Mouse (Mus musculus): Measurements from ENCODE around the gene Tada3. TPM values are rescaled to one million over a fixed set of nuclear protein-coding genes. Genes with fewer than 3 reads are reported as not detected.
"Not testable (repeated sequence)": the region's sequence is repeated elsewhere in the genome, so short reads cannot be mapped to it uniquely, and the experiment has no call there.

The Tada3 gene
- total RNA-seq, 2 experiments from 2014 or later: 22.0 to 23.5 TPM

- intact Hi-C loops (cut with DNase I): no loop called here
- DNase-seq: no peak
These were observed 30.8 kb downstream of the Tada3 start for GRCm38 (mm10) chr6:113346897-113347296.

GRCm38 (mm10) chr6:113344321-113344720, 33.4 kb downstream of the Tada3 start:
- intact Hi-C loops (cut with DNase I): loop anchor here (5.0 kb wide), 1 partner anchor 123 kb away; no protein-coding TSS in a partner anchor
- peak; percentile 84 to 86 for DNase-seq

GRCm38 (mm10) chr6:113343177-113344092, 34.2 kb downstream of the Tada3 start, which contains the start of gene Camk1:
TSS of gene Camk1 (minus strand) at chr6:113343984.
- peak; percentile 85 to 89 for DNase-seq
- intact Hi-C loops (cut with DNase I): loop anchor here (5.0 kb wide), 1 partner anchor 124 kb away; no protein-coding TSS in a partner anchor

GRCm38 (mm10) chr6:113342297-113342696, 35.4 kb downstream of the Tada3 start:
- intact Hi-C loops (cut with DNase I): loop anchor here (5.0 kb wide), 1 partner anchor 125 kb away; no protein-coding TSS in a partner anchor
- DNase-seq: no peak

GRCm38 (mm10) chr6:113341574-113341973, 36.1 kb downstream of the Tada3 start:
- intact Hi-C loops (cut with DNase I): loop anchor here (5.0 kb wide), 1 partner anchor 126 kb away; no protein-coding TSS in a partner anchor
- no peak for DNase-seq

- intact Hi-C loops (cut with DNase I): no loop called here
- DNase-seq: peak; percentile 62 to 64
These were observed 40.6 kb downstream of the Tada3 start for GRCm38 (mm10) chr6:113336852-113337620.

GRCm38 (mm10) chr6:113334216-113334615, 43.5 kb downstream of the Tada3 start:
- no peak for DNase-seq
- intact Hi-C loops (cut with DNase I): loop anchor here (2.0 kb wide), 1 partner anchor 43 kb away; the partner anchor contains the start of gene Tada3

GRCm38 (mm10) chr6:113333137-113333950, 44.3 kb downstream of the Tada3 start:
- intact Hi-C loops (cut with DNase I): no loop called here
- DNase-seq: peak; percentile 63 to 72

GRCm38 (mm10) chr6:113332734-113333133, 44.9 kb downstream of the Tada3 start:
- intact Hi-C loops (cut with DNase I); DNase-seq: not testable (repeated sequence)

GRCm38 (mm10) chr6:113331721-113332120, 46.0 kb downstream of the Tada3 start:
- intact Hi-C loops (cut with DNase I): no loop called here
- no peak for DNase-seq

- intact Hi-C loops (cut with DNase I): no loop called here
- DNase-seq: no peak
These were observed 47.1 kb downstream of the Tada3 start for GRCm38 (mm10) chr6:113330547-113330946.

GRCm38 (mm10) chr6:113329396-113329795, 48.3 kb downstream of the Tada3 start:
- intact Hi-C loops (cut with DNase I): no loop called here
- DNase-seq: no peak

- DNase-seq: peak; percentile 99
- intact Hi-C loops (cut with DNase I): loop anchor here (1.0 kb wide), 1 partner anchor 19 kb away; the partner anchor contains the start of gene Brpf1
These were observed 51.0 kb downstream of the Tada3 start, which contains the start of gene Ogg1 for GRCm38 (mm10) chr6:113326533-113327315. TSS of gene Ogg1 (plus strand) at chr6:113326972.

Small RNAs within 50 kb of the gene (microRNA-seq; reads per million reads assigned to microRNA genes)
- 0 reads per million in 2 experiments for gene Gm24387

Other genes with a start within 250 kb of the Tada3 start
- gene Lhfpl4, start 182.5 kb downstream of the Tada3 start, total RNA-seq (2021): under 1 TPM; 0.41 to 0.47 TPM
- 10 to 100 TPM; 15.5 to 16.1 TPM for gene Mtmr14, start 140.0 kb downstream of the Tada3 start, total RNA-seq (2021)
- not detected for gene Cpne9, start 95.6 kb downstream of the Tada3 start, total RNA-seq (2021)
- gene Brpf1, start 70.7 kb downstream of the Tada3 start, total RNA-seq (2021): 10 to 100 TPM; 20.1 to 21.8 TPM
- gene Ogg1, start 50.9 kb downstream of the Tada3 start, total RNA-seq (2021): 1 to 10 TPM; 7.1 to 7.2 TPM
- gene Camk1, start 33.9 kb downstream of the Tada3 start, total RNA-seq (2021): 10 to 100 TPM; 67.2 to 76.7 TPM
- 100 to 1,000 TPM; 124 to 138 TPM for gene Arpc4, start 232 bp upstream of the Tada3 start, total RNA-seq (2021)
- 1 to 10 TPM in 1 of 2 experiments, under 1 TPM in 1; 0.92 to 2.2 TPM for gene Ttll3, start 11.4 kb upstream of the Tada3 start, total RNA-seq (2021)
- 10 to 100 TPM in 1 of 2 experiments, 1 to 10 TPM in 1; 8.9 to 14.3 TPM for gene Rpusd3, start 41.5 kb upstream of the Tada3 start, total RNA-seq (2021)
- 10 to 100 TPM in 1 of 2 experiments, 1 to 10 TPM in 1; 9.6 to 41.2 TPM for gene Cidec, start 57.9 kb upstream of the Tada3 start, total RNA-seq (2021)
- gene Jagn1, start 64.7 kb upstream of the Tada3 start, total RNA-seq (2021): 10 to 100 TPM; 26.8 to 28.2 TPM
- 1 to 10 TPM; 1.1 to 1.2 TPM for gene Il17re, start 80.6 kb upstream of the Tada3 start, total RNA-seq (2021)
- 10 to 100 TPM in 1 of 2 experiments, 1 to 10 TPM in 1; 8.9 to 11.3 TPM for gene Il17rc, start 93.5 kb upstream of the Tada3 start, total RNA-seq (2021)
- 10 to 100 TPM; 38.9 to 41.6 TPM for gene Creld1, start 105.4 kb upstream of the Tada3 start, total RNA-seq (2021)
- gene Prrt3, start 124.0 kb upstream of the Tada3 start, total RNA-seq (2021): not detected
- gene Emc3, start 153.8 kb upstream of the Tada3 start, total RNA-seq (2021): 10 to 100 TPM; 62.2 to 64.0 TPM
- gene Fancd2, start 153.8 kb upstream of the Tada3 start, total RNA-seq (2021): 1 to 10 TPM; 3.0 to 3.6 TPM
- not detected for gene Fancd2os, start 222.8 kb upstream of the Tada3 start, total RNA-seq (2021)
- 10 to 100 TPM; 92.4 to 94.8 TPM for gene Brk1, start 226.9 kb upstream of the Tada3 start, total RNA-seq (2021)
- gene Vhl, start 246.1 kb upstream of the Tada3 start, total RNA-seq (2021): 10 to 100 TPM; 11.6 to 18.1 TPM

Data from heart, postnatal 10 days (tissue).